Mouse (Mus musculus): ENCODE data around the gene Fbxo44. TPM values are rescaled to one million over a fixed set of nuclear protein-coding genes. Genes with fewer than 3 reads are reported as not detected.

Fbxo44 gene
- total RNA-seq, 2 experiments from 2014 or later, result 22.8 to 23.0 TPM

Small RNA genes lying within 50 kb of the gene (microRNA-seq; reads per million reads assigned to microRNA genes)
- 0 to 0.81 reads per million in 2 experiments for gene Mir7022

Other genes starting within 250 kb of the Fbxo44 start
- gene Plod1, start 223.7 kb downstream of the Fbxo44 start, total RNA-seq (2021), result 10 to 100 TPM; 61.0 to 65.3 TPM
- gene 2510039O18Rik, start 219.6 kb downstream of the Fbxo44 start, total RNA-seq (2021), result 10 to 100 TPM; 38.1 to 43.1 TPM
- gene Nppb, start 174.7 kb downstream of the Fbxo44 start, total RNA-seq (2021), result 100 to 1,000 TPM; 170 to 310 TPM
- gene Nppa, start 159.8 kb downstream of the Fbxo44 start, total RNA-seq (2021), result 1,000 to 10,000 TPM; 1,365 to 1,908 TPM
- gene Clcn6, start 121.7 kb downstream of the Fbxo44 start, total RNA-seq (2021), result 1 to 10 TPM; 7.8 to 8.0 TPM
- 10 to 100 TPM in 1 of 2 experiments, 1 to 10 TPM in 1; 7.9 to 10.7 TPM for gene Mthfr, start 121.4 kb downstream of the Fbxo44 start, total RNA-seq (2021)
- 10 to 100 TPM; 47.8 to 50.4 TPM for gene Agtrap, start 72.5 kb downstream of the Fbxo44 start, total RNA-seq (2021)
- 10 to 100 TPM; 12.2 to 14.5 TPM for gene Mad2l2, start 30.1 kb downstream of the Fbxo44 start, total RNA-seq (2021)
- gene Draxin, start 29.8 kb downstream of the Fbxo44 start, total RNA-seq (2021), result under 1 TPM; 0.07 to 0.08 TPM
- 10 to 100 TPM; 41.0 to 42.1 TPM for gene Fbxo6, start 8.3 kb downstream of the Fbxo44 start, total RNA-seq (2021)
- under 1 TPM; 0.28 to 0.35 TPM for gene Fbxo2, start 139 bp upstream of the Fbxo44 start, total RNA-seq (2021)
- not detected for gene Disp3, start 127.5 kb upstream of the Fbxo44 start, total RNA-seq (2021)

Measured in heart, adult 18-20 months (tissue).